Mouse (Mus musculus): ENCODE measurements around the gene 9130230L23Rik.

DNA sequence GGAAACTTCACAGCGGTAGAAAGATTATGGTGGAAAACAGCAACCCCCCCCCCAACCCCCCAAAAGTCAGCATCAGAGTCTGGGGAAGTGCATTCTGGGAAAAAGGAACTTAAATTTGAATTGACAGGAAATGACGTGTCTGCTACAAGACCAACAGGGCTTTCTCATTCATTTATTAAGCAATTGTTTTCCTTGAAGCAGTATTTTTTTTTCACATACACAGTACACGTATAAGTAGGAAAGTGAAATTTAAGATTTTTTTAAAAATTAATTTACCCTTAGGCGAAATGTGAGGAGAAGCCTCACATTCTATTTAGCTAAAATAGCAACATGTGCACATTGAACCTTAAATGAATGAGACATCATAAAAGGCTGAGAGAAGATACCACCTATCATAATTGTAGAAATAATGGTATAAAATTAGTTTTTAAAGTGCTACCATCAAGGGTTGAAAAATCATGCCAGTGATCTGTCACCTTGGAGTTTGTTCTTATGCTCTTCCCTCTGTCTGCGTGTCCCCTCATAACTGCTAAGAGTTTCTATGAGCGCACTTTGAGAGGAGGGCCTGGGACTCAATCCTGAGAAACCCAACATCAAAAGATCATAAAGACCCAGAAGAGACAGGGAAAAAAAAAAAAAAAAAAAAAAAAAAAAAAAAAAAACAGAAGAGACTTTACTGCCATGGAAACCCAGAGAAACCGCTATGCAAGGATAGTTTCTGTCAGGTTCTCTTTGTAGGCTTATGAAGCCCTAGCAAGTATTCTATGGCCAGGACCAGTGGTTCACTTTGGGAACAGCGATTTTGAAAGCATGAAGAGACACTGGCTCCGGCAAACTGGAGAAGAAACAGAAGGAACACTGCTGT lies 47.7 kb downstream of the 9130230L23Rik start:
- TF ChIP-seq CTCF (IDR thresholded peaks at IDR 0.05; ENCODE audit: low read depth, low read length) (no peak), POLR2A (IDR thresholded peaks at IDR 0.05; ENCODE audit: borderline replicate concordance, low read depth, low read length) (no peak)

Measured in bone marrow macrophage, adult 2 months (primary cell).